Mouse (Mus musculus) myocyte (in vitro differentiated cells): Measurements from ENCODE around the gene Abca1.

Experiments used
- CEBPB ChIP-seq: IDR thresholded peaks from 2 replicates; pipeline ENCODE4 v1.6.1; 2011; ENCODE audit warnings: mild to moderate bottlenecking, moderate library complexity; ENCODE audit not compliant: poor library complexity, insufficient read depth, severe bottlenecking
- MAX ChIP-seq: IDR thresholded peaks from one replicate; pipeline ENCODE4 v1.6.1; 2011; ENCODE audit warnings: low read depth, mild to moderate bottlenecking, control low read depth
- MYOD1 ChIP-seq, 3 experiments: IDR thresholded peaks; one replicate each; pipeline ENCODE4 v1.6.1; 2011; ENCODE audit warnings: control low read depth in 2 of 3, low read depth in 2 of 3, mild to moderate bottlenecking in 2 of 3, moderate library complexity in 1 of 3; ENCODE audit not compliant: insufficient read length in 2 of 3, control insufficient read depth in 1 of 3
- MYOG ChIP-seq, 3 experiments: IDR thresholded peaks; one replicate each; pipeline ENCODE4 v1.6.1; 2011; ENCODE audit warnings: control low read depth in 2 of 3, low read depth in 2 of 3, mild to moderate bottlenecking in 2 of 3; ENCODE audit not compliant: insufficient read length in 2 of 3, control insufficient read depth in 1 of 3, insufficient read depth in 1 of 3
- POLR2A ChIP-seq: IDR thresholded peaks from one replicate; pipeline ENCODE4 v1.6.1; 2011; ENCODE audit warnings: low read depth, mild to moderate bottlenecking, control low read depth, moderate library complexity; ENCODE audit not compliant: insufficient read length
- TCF12 ChIP-seq: IDR thresholded peaks from one replicate; pipeline ENCODE4 v1.6.1; 2011; ENCODE audit warnings: mild to moderate bottlenecking, control low read depth; ENCODE audit not compliant: poor library complexity, insufficient read depth, severe bottlenecking

DNA sequence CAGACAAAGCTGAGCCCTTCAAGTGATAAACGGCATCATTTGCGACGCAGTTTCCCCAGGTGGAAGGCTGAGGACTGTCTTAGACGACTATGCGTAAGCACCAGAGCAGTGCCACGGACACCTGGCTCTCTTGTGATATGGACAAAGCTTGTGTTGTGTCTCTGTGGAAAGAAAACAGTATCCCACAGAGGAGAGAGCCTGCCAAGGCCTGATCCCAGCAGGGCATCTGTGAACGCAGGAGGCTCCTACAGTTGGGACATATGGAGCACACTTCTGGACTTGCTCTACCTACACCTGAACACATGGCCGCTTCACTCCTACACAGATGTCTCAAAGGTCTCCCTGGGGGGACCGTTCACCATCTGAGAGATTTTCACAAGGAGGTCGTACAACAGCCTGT lies 15.1 kb downstream of the Abca1 start:
- TF ChIP-seq POLR2A (no peak), CEBPB (no peak), MYOG (IDR thresholded peaks at IDR 0.05; ENCODE audit: control insufficient read depth in 1 of 3, insufficient read depth in 1 of 3, insufficient read length in 2 of 3, low read depth in 2 of 3) (no peak), TCF12 (no peak), MAX (no peak), MYOD1 (IDR thresholded peaks at IDR 0.05; ENCODE audit: control insufficient read depth in 1 of 3, insufficient read length in 2 of 3, low read depth in 2 of 3) (no peak)
